Mouse (Mus musculus) kidney, adult 2 months (tissue): ENCODE data around the gene Rala.
A peak's percentile ranks its signal among the peaks of the same experiment; 100 is the strongest.

Experiments used
- CTCF ChIP-seq: fragments of 200-500 bp; conservative IDR thresholded peaks from 2 replicates; pipeline ENCODE4 v1.5.1; 2011; ENCODE audit warnings: low read depth, mild to moderate bottlenecking, control low read depth, low read length, moderate library complexity, mixed read lengths; ENCODE audit not compliant: insufficient read depth, insufficient read length
- POLR2A ChIP-seq: fragments of 200-500 bp; IDR thresholded peaks from one replicate; pipeline ENCODE4 v1.6.1; 2011; ENCODE audit warnings: low read depth, low read length, control low read depth

- TF ChIP-seq CTCF (peak; percentile 52), POLR2A (no peak)
Observed at GRCm38 (mm10) chr13:17992697-17993514, 48.9 kb upstream of the Rala start, which contains the start of gene Yae1d1.
